Mouse (Mus musculus) ES-E14 (cell line): ENCODE measurements at regions not wholly inside any gene's neighbourhood (a gene's known extent, or its start where the extent isn't known, plus 50 kb on each side); places are given as distances from the start of the nearest gene placed in this dataset.

ENCODE experiments used
- CHD2 ChIP-seq: IDR thresholded peaks from 2 replicates; pipeline ENCODE4 v1.6.1; 2014; ENCODE audit warnings: mild to moderate bottlenecking, low read depth, low read length, inconsistent platforms
- HCFC1 ChIP-seq: IDR thresholded peaks from 2 replicates; pipeline ENCODE4 v1.6.1; 2012; ENCODE audit warnings: low read length, inconsistent platforms, borderline replicate concordance; ENCODE audit not compliant: insufficient read depth
- MAFK ChIP-seq: IDR thresholded peaks from 2 replicates; pipeline ENCODE4 v1.6.1; 2014; ENCODE audit warnings: mild to moderate bottlenecking, low read depth, low read length, inconsistent platforms; ENCODE audit not compliant: insufficient read depth
- ZC3H11A ChIP-seq: IDR thresholded peaks from 2 replicates; pipeline ENCODE4 v1.6.1; 2012; ENCODE audit warnings: low read depth, mild to moderate bottlenecking, inconsistent platforms, low read length, borderline replicate concordance

DNA sequence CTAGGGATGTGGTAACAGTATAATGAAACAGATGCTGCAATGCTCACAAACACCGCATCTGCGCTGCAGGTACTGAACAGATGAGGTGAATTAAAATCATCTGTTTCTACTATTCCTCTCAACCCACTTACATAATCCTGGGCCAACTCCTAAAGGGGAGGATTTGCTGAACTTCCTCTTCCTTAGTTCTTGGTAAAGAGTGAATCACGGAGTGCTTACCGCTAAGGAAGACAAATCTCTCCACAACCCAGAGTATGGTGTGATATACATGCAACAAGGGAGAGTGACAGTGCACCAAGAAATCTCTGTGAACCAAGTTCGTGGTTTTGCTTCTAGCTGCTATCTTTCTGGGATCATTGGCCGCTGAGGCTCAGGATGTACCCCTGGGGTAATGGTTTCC is 244.2 kb downstream of the Hivep2 start:
- TF ChIP-seq ZC3H11A: no peak
- no peak for TF ChIP-seq MAFK
- TF ChIP-seq HCFC1: no peak
- no peak for TF ChIP-seq CHD2
